Mouse (Mus musculus): Measurements from ENCODE around the gene Wdr59.

The Wdr59 gene

GRCm38 (mm10) chr8:111521713-111522429, at the start of gene Wdr59:
Wdr59 (minus strand) TSS chr8:111522092.
- in situ Hi-C loops (cut with MboI; ENCODE audit: low sequenced_read_pairs), result no loop called here

GRCm38 (mm10) chr8:111571661-111572060, 49.8 kb upstream of the Wdr59 start:
- in situ Hi-C loops (cut with MboI; ENCODE audit: low sequenced_read_pairs), result no loop called here

GRCm38 (mm10) chr8:111570432-111570831, 48.5 kb upstream of the Wdr59 start:
- in situ Hi-C loops (cut with MboI; ENCODE audit: low sequenced_read_pairs), result no loop called here

GRCm38 (mm10) chr8:111569926-111570325, 48.0 kb upstream of the Wdr59 start:
- in situ Hi-C loops (cut with MboI; ENCODE audit: low sequenced_read_pairs), result no loop called here

GRCm38 (mm10) chr8:111568029-111568428, 46.1 kb upstream of the Wdr59 start:
- in situ Hi-C loops (cut with MboI; ENCODE audit: low sequenced_read_pairs), result no loop called here

- in situ Hi-C loops (cut with MboI; ENCODE audit: low sequenced_read_pairs), result no loop called here
These were observed 45.7 kb upstream of the Wdr59 start for GRCm38 (mm10) chr8:111567571-111567970.

- in situ Hi-C loops (cut with MboI; ENCODE audit: low sequenced_read_pairs), result no loop called here
These were observed 44.4 kb upstream of the Wdr59 start for GRCm38 (mm10) chr8:111566326-111566725.

- in situ Hi-C loops (cut with MboI; ENCODE audit: low sequenced_read_pairs), result no loop called here
These were observed 43.9 kb upstream of the Wdr59 start for GRCm38 (mm10) chr8:111565784-111566191.

GRCm38 (mm10) chr8:111564093-111564492, 42.2 kb upstream of the Wdr59 start:
- in situ Hi-C loops (cut with MboI; ENCODE audit: low sequenced_read_pairs), result no loop called here

GRCm38 (mm10) chr8:111563687-111564086, 41.8 kb upstream of the Wdr59 start:
- in situ Hi-C loops (cut with MboI; ENCODE audit: low sequenced_read_pairs), result no loop called here

GRCm38 (mm10) chr8:111563075-111563474, 41.2 kb upstream of the Wdr59 start:
- in situ Hi-C loops (cut with MboI; ENCODE audit: low sequenced_read_pairs), result no loop called here

GRCm38 (mm10) chr8:111562274-111562803, 40.4 kb upstream of the Wdr59 start:
- in situ Hi-C loops (cut with MboI; ENCODE audit: low sequenced_read_pairs), result no loop called here

GRCm38 (mm10) chr8:111561824-111562223, 39.9 kb upstream of the Wdr59 start:
- in situ Hi-C loops (cut with MboI; ENCODE audit: low sequenced_read_pairs), result no loop called here

GRCm38 (mm10) chr8:111551511-111552130, 29.7 kb upstream of the Wdr59 start:
- in situ Hi-C loops (cut with MboI; ENCODE audit: low sequenced_read_pairs), result no loop called here

GRCm38 (mm10) chr8:111550002-111550870, 28.3 kb upstream of the Wdr59 start:
- in situ Hi-C loops (cut with MboI; ENCODE audit: low sequenced_read_pairs), result no loop called here

- in situ Hi-C loops (cut with MboI; ENCODE audit: low sequenced_read_pairs), result no loop called here
These were observed 26.3 kb upstream of the Wdr59 start for GRCm38 (mm10) chr8:111548201-111548600.

GRCm38 (mm10) chr8:111547144-111547543, 25.3 kb upstream of the Wdr59 start:
- in situ Hi-C loops (cut with MboI; ENCODE audit: low sequenced_read_pairs), result no loop called here

- in situ Hi-C loops (cut with MboI; ENCODE audit: low sequenced_read_pairs), result no loop called here
These were observed 23.7 kb upstream of the Wdr59 start for GRCm38 (mm10) chr8:111545406-111546156.

GRCm38 (mm10) chr8:111543712-111544380, 22.0 kb upstream of the Wdr59 start:
- in situ Hi-C loops (cut with MboI; ENCODE audit: low sequenced_read_pairs), result no loop called here

Data from CH12F3 (cell line).